Mouse (Mus musculus): ENCODE results near the gene Ahnak. TPM values are rescaled to one million over a fixed set of nuclear protein-coding genes. Genes with fewer than 3 reads are reported as not detected.
A peak's percentile ranks its signal among the peaks of the same experiment; 100 is the strongest.

Ahnak gene
- polyA plus RNA-seq, 1 experiment, result 163 TPM

DNA sequence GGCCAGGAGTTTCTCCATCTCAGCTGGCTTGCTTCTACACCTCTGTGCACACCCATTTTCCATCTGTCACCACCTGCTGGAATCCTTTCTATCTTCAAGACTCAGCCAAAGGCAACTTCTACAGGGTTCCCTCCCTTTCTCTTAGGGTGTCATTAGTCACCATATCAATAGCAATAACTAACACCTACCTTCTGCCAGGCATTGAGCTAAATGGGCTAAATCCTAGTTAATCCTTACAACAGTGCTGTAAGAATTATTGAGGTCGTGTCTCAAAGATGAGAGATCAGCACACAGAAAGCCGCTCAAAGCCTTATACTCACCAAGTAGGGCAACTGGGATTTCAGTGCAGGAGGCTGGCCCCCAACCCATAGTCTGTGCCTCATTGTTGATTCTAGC lies 112.0 kb downstream of the Ahnak start:
- Histone ChIP-seq H3K4me3 (ENCODE audit: low read depth, low read length) (no peak overlapping the region), H3K9me3 (replicated peaks; ENCODE audit: control insufficient read depth, insufficient read depth, low read length, poor library complexity, severe bottlenecking) (peaks cover 7% of the 10 kb centered on the region; the same call in 1 of the 2 replicates), H3K27me3 (ENCODE audit: control insufficient read depth, insufficient read depth, low read length, poor library complexity, severe bottlenecking) (no peaks in the 10 kb centered on the region), H3K27ac (ENCODE audit: insufficient read depth, low read length) (no peak overlapping the region), H3K9ac (ENCODE audit: low read depth, poor library complexity, severe bottlenecking) (no peak overlapping the region), H3K4me1 (ENCODE audit: control insufficient read depth, insufficient read depth, low read length) (no peaks in the 10 kb centered on the region), H3K36me3 (ENCODE audit: control insufficient read depth, insufficient read depth, low read length, poor library complexity, severe bottlenecking) (no peaks in the 10 kb centered on the region)
- TF ChIP-seq POLR2A (IDR thresholded peaks at IDR 0.05; ENCODE audit: insufficient read depth, low read length), result no peak
- no peak for TF ChIP-seq CTCF (IDR thresholded peaks at IDR 0.05; ENCODE audit: low read depth, low read length)
- no peak for TF ChIP-seq EP300 (IDR thresholded peaks at IDR 0.05; ENCODE audit: insufficient read depth, low read depth, low read length)

DNA sequence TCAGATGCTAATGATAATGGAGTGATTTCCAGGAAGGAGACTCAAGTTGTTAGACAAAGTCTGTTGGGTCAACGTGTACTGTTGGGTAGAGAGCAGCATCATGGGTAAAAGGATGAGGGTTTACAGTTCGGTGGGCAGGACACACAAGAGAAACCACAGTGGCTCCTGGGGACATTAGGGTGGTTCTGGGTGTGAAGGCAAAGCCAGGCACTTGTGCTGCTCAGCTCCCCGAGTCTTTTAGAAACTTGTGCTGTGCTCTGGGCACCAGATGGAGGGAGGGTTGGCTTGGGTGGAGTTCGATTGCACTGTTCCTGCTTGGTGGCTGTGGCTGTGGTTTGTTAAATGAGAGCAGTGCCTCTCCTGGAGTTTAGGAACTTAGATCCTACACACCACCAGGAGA lies 114.9 kb downstream of the Ahnak start:
- TF ChIP-seq POLR2A (IDR thresholded peaks at IDR 0.05; ENCODE audit: insufficient read depth, low read length) (no peak), CTCF (IDR thresholded peaks at IDR 0.05; ENCODE audit: low read depth, low read length) (no peak), EP300 (IDR thresholded peaks at IDR 0.05; ENCODE audit: insufficient read depth, low read depth, low read length) (no peak)
- H3K27ac ChIP-seq (ENCODE audit: insufficient read depth, low read length), result no peak overlapping the region
- no peaks in the 10 kb centered on the region for H3K36me3 ChIP-seq (ENCODE audit: control insufficient read depth, insufficient read depth, low read length, poor library complexity, severe bottlenecking)
- H3K4me1 ChIP-seq (ENCODE audit: control insufficient read depth, insufficient read depth, low read length), result no peaks in the 10 kb centered on the region
- peaks cover 7% of the 10 kb centered on the region; the same call in 1 of the 2 replicates for H3K9me3 ChIP-seq (replicated peaks; ENCODE audit: control insufficient read depth, insufficient read depth, low read length, poor library complexity, severe bottlenecking)
- no peaks in the 10 kb centered on the region for H3K27me3 ChIP-seq (ENCODE audit: control insufficient read depth, insufficient read depth, low read length, poor library complexity, severe bottlenecking)
- no peak overlapping the region for H3K4me3 ChIP-seq (ENCODE audit: low read depth, low read length)
- no peak overlapping the region for H3K9ac ChIP-seq (ENCODE audit: low read depth, poor library complexity, severe bottlenecking)

DNA sequence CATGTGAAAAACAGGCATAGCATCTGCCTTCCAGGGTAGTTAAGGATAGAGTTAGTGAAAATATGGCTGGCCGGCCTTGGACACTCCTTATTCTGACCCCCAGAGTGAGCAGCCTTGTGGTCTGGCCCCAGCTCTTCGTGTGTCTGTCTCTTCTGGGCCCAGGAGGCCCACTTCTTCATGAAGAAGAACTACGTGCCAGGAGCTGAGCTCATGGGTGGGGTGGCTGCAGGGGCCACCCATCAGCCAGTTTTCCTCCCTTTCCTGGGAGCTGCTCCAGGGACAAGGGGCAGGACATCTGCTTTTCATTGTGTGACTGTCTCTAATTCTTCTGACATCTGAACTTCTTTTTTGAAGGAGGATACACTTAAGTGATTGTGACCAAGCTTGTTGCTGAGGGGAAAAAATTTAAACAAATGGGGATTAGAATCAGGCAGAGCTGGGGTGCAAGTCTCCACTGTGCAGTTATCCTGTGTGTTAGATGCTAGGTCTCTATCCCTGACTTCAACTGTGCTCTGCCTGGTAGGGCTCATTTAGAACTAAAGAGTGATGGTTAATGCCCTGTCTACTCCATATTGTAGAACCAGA lies 116.1 kb downstream of the Ahnak start:
- no peak overlapping the region for H3K27ac ChIP-seq (ENCODE audit: insufficient read depth, low read length)
- H3K36me3 ChIP-seq (ENCODE audit: control insufficient read depth, insufficient read depth, low read length, poor library complexity, severe bottlenecking), result no peaks in the 10 kb centered on the region
- no peak for TF ChIP-seq POLR2A (IDR thresholded peaks at IDR 0.05; ENCODE audit: insufficient read depth, low read length)
- TF ChIP-seq EP300 (IDR thresholded peaks at IDR 0.05; ENCODE audit: insufficient read depth, low read depth, low read length), result no peak
- TF ChIP-seq CTCF (IDR thresholded peaks at IDR 0.05; ENCODE audit: low read depth, low read length), result no peak
- no peak overlapping the region for H3K9ac ChIP-seq (ENCODE audit: low read depth, poor library complexity, severe bottlenecking)
- H3K4me3 ChIP-seq (ENCODE audit: low read depth, low read length), result no peak overlapping the region
- no peaks in the 10 kb centered on the region for H3K4me1 ChIP-seq (ENCODE audit: control insufficient read depth, insufficient read depth, low read length)
- peaks cover 7% of the 10 kb centered on the region; the same call in 1 of the 2 replicates for H3K9me3 ChIP-seq (replicated peaks; ENCODE audit: control insufficient read depth, insufficient read depth, low read length, poor library complexity, severe bottlenecking)
- no peaks in the 10 kb centered on the region for H3K27me3 ChIP-seq (ENCODE audit: control insufficient read depth, insufficient read depth, low read length, poor library complexity, severe bottlenecking)

DNA sequence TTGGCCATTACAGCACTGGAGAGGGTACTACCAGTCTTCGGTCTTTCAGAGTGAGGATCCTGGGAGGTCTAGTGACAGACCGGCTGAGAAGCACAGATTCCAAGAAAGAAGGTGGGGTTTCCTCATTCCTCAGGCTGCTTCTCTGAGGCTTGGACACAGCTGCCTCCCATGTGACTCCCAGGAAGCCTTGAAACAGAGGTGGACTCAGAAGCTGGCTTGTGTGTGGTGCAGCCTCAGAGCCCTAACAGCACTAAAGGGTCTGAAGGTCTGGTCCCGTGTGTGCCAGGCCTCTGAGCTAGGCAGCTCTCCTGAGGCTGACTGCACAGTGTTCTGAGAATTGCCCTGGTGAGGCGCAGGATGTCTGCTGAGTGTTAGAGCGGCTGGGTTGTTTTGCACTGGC lies 117.0 kb downstream of the Ahnak start:
- no peaks in the 10 kb centered on the region for H3K36me3 ChIP-seq (ENCODE audit: control insufficient read depth, insufficient read depth, low read length, poor library complexity, severe bottlenecking)
- no peak overlapping the region for H3K27ac ChIP-seq (ENCODE audit: insufficient read depth, low read length)
- TF ChIP-seq POLR2A (IDR thresholded peaks at IDR 0.05; ENCODE audit: insufficient read depth, low read length) (no peak), CTCF (IDR thresholded peaks at IDR 0.05; ENCODE audit: low read depth, low read length) (no peak), EP300 (IDR thresholded peaks at IDR 0.05; ENCODE audit: insufficient read depth, low read depth, low read length) (no peak)
- H3K4me1 ChIP-seq (ENCODE audit: control insufficient read depth, insufficient read depth, low read length), result no peaks in the 10 kb centered on the region
- H3K9ac ChIP-seq (ENCODE audit: low read depth, poor library complexity, severe bottlenecking), result no peak overlapping the region
- H3K9me3 ChIP-seq (replicated peaks; ENCODE audit: control insufficient read depth, insufficient read depth, low read length, poor library complexity, severe bottlenecking), result peaks cover 7% of the 10 kb centered on the region; the same call in 1 of the 2 replicates
- no peak overlapping the region for H3K4me3 ChIP-seq (ENCODE audit: low read depth, low read length)
- no peaks in the 10 kb centered on the region for H3K27me3 ChIP-seq (ENCODE audit: control insufficient read depth, insufficient read depth, low read length, poor library complexity, severe bottlenecking)

DNA sequence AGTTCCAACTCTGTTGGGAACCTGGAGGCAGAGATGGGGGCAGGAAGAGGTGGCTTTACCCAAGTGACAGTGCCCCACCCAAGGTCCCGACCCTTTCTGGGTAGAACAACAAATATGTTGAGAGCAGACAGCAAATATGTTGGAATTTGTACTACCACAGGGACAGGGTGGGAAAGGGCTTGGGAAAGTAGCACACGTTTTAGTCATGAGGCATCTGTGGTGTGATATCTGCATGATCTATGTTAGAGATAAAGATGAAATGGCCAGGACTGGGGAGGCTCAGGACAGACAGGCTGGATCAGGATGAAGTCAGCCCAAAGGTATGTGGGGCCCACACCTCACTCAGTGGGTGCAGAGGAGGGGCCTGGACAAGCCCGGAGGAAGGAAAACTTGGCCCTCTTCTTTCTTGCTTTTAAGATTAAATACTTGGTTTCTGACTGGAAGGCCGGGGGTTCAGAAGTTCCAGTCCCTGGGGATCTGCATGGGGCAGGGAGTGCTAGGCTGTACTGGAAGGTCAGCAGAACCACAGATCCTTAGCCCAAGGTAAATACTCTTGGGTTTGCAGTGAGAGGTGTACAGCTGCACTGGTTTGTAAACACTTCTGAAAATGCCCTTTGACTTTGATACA lies 117.8 kb downstream of the Ahnak start:
- H3K4me3 ChIP-seq (ENCODE audit: low read depth, low read length), result no peak overlapping the region
- TF ChIP-seq CTCF (IDR thresholded peaks at IDR 0.05; ENCODE audit: low read depth, low read length) (no peak), EP300 (IDR thresholded peaks at IDR 0.05; ENCODE audit: insufficient read depth, low read depth, low read length) (0 out of 2 replicates have a peak, but pooled peaks have one; percentile 24)
- H3K4me1 ChIP-seq (ENCODE audit: control insufficient read depth, insufficient read depth, low read length), result no peaks in the 10 kb centered on the region
- peak overlapping the region; percentile 84 for H3K27ac ChIP-seq (ENCODE audit: insufficient read depth, low read length)
- H3K36me3 ChIP-seq (ENCODE audit: control insufficient read depth, insufficient read depth, low read length, poor library complexity, severe bottlenecking), result no peaks in the 10 kb centered on the region
- peaks cover 7% of the 10 kb centered on the region; the same call in 1 of the 2 replicates for H3K9me3 ChIP-seq (replicated peaks; ENCODE audit: control insufficient read depth, insufficient read depth, low read length, poor library complexity, severe bottlenecking)
- no peaks in the 10 kb centered on the region for H3K27me3 ChIP-seq (ENCODE audit: control insufficient read depth, insufficient read depth, low read length, poor library complexity, severe bottlenecking)
- no peak overlapping the region; the same call in 1 of the 2 replicates for H3K9ac ChIP-seq (ENCODE audit: low read depth, poor library complexity, severe bottlenecking)

DNA sequence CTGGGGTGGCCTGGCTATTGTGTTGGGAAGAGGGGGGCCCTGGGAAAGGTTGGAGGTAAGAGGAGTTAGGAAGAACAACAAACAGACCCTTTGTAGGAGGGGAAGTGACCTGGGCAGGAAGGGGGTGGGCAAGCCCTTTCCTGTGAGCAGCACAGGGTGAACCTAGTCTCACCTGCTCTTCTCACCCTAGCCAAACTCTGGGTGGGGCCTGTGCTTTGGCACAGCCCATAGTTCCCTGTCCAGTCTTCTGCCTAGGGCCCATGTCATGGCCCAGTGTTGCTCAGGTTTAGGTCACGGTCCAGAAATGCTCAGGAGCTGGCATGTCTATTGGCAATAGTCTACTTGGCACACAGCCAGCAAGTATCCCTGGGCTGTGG lies 118.3 kb downstream of the Ahnak start:
- no peak for TF ChIP-seq POLR2A (IDR thresholded peaks at IDR 0.05; ENCODE audit: insufficient read depth, low read length)
- no peak for TF ChIP-seq CTCF (IDR thresholded peaks at IDR 0.05; ENCODE audit: low read depth, low read length)
- no peak for TF ChIP-seq EP300 (IDR thresholded peaks at IDR 0.05; ENCODE audit: insufficient read depth, low read depth, low read length)
- Histone ChIP-seq H3K27me3 (ENCODE audit: control insufficient read depth, insufficient read depth, low read length, poor library complexity, severe bottlenecking) (no peaks in the 10 kb centered on the region), H3K27ac (ENCODE audit: insufficient read depth, low read length) (peak overlapping the region; percentile 84), H3K36me3 (ENCODE audit: control insufficient read depth, insufficient read depth, low read length, poor library complexity, severe bottlenecking) (no peaks in the 10 kb centered on the region), H3K9me3 (replicated peaks; ENCODE audit: control insufficient read depth, insufficient read depth, low read length, poor library complexity, severe bottlenecking) (peaks cover 7% of the 10 kb centered on the region; the same call in 1 of the 2 replicates), H3K4me1 (ENCODE audit: control insufficient read depth, insufficient read depth, low read length) (no peaks in the 10 kb centered on the region), H3K4me3 (ENCODE audit: low read depth, low read length) (no peak overlapping the region), H3K9ac (ENCODE audit: low read depth, poor library complexity, severe bottlenecking) (no peak overlapping the region; the same call in 1 of the 2 replicates)

Measured in ES-Bruce4 (cell line).